Mouse (Mus musculus): Measurements from ENCODE around the gene Acap1. TPM values are rescaled to one million over a fixed set of nuclear protein-coding genes. Genes with fewer than 3 reads are reported as not detected.
A peak's percentile ranks its signal among the peaks of the same experiment; 100 is the strongest.

Acap1 gene
- 0.37 and 0.48 TPM in 2 replicates for polyA plus RNA-seq (2015; fragmentation: Nextera tagmentation; extraction: Ambion mirVana)

DNA sequence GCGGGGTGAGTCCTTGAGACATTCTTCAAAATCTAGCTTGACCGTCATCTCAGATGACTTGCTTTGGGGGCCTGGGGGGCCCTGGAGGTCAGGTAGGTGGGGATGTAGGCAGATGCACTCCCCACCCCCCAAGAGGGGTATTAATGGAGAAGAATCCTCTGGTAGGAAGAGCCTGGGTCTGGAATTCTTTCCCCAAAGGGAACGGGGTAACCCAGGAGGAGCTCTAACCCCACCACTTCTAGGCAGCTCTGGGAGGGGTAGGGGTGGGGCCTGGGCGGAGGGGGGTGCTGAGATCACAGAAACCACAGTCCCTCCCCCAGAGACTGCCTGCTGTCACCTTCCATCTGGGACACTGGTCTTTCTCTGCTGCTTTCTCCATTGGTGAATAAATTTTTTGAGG is at the start of gene Acap1:
Gene Acap1, minus strand, starts transcription at position 249 of the 400 bp plus-strand sequence.
- H3K4me1 ChIP-seq (replicated peaks), result peaks cover 21% of the 10 kb centered on the region
- H3K27ac ChIP-seq, result no peak within 1 kb of the TSS
- H3K9me3 ChIP-seq, result no peaks in the 10 kb centered on the region
- no peaks in the 10 kb centered on the region for H3K36me3 ChIP-seq
- WGBS, result 76% methylated on average over 4 of the region's 4 CpGs
- no peak within 1 kb of the TSS for H3K4me2 ChIP-seq (replicated peaks)
- H3K9ac ChIP-seq (replicated peaks), result no peak within 1 kb of the TSS
- no peak within 1 kb of the TSS for H3K4me3 ChIP-seq (replicated peaks)
- no peak for ATAC-seq
- no peaks in the 10 kb centered on the region for H3K27me3 ChIP-seq

DNA sequence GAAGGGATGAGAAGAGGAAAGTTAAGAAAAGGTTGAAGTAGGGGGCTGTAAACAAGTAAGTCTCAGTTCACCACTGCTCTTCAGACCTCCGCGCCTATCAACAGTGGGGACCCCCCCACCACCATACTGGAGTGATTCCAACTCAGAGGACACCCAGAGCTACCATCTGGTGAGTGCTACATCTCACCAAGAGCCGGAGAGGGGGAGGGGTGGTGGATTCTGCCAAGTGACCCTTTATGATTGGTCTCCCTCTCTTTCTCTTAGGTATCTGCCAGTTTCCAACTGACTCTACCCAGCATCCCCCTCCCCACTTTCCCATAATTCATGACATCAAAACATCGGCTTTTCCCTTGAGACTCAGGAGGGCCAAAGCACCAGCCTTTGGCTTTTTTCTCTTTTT is 45.6 kb upstream of the Acap1 start:
- 77% methylated on average over 4 of the region's 4 CpGs for WGBS
- Histone ChIP-seq H3K9me3 (no peaks in the 10 kb centered on the region), H3K4me1 (replicated peaks) (peaks cover 14% of the 10 kb centered on the region), H3K4me2 (replicated peaks) (no peak overlapping the region), H3K27me3 (peaks cover 35% of the 10 kb centered on the region), H3K9ac (replicated peaks) (no peak overlapping the region), H3K4me3 (replicated peaks) (no peak overlapping the region), H3K27ac (no peak overlapping the region), H3K36me3 (no peaks in the 10 kb centered on the region)
- ATAC-seq, result no peak

DNA sequence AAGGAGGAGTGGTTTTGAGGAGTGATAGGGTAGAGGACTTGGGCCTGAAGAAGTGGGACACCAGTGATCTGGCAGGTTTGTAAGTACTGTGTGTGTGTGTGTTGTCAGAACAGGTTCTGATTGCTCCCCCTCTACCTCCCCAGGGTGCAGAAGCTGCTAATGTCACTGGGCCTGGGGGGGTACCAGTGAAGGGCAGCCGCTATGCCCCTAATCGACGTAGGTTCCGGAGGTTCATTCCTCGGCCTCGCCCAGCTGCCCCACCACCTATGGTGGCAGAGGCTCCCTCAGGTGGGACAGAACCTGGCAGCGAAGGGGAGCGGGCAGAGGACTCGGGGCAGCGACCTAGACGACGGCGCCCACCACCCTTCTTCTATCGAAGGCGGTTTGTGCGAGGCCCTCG is 44.4 kb upstream of the Acap1 start:
- no peaks in the 10 kb centered on the region for H3K9me3 ChIP-seq
- no peak overlapping the region for H3K27ac ChIP-seq
- H3K4me2 ChIP-seq (replicated peaks), result no peak overlapping the region
- H3K4me3 ChIP-seq (replicated peaks), result no peak overlapping the region
- WGBS, result 94% methylated on average over 17 of the region's 17 CpGs
- H3K36me3 ChIP-seq, result no peaks in the 10 kb centered on the region
- no peak for ATAC-seq
- H3K4me1 ChIP-seq (replicated peaks), result peaks cover 21% of the 10 kb centered on the region
- no peak overlapping the region for H3K9ac ChIP-seq (replicated peaks)
- peaks cover 42% of the 10 kb centered on the region for H3K27me3 ChIP-seq

DNA sequence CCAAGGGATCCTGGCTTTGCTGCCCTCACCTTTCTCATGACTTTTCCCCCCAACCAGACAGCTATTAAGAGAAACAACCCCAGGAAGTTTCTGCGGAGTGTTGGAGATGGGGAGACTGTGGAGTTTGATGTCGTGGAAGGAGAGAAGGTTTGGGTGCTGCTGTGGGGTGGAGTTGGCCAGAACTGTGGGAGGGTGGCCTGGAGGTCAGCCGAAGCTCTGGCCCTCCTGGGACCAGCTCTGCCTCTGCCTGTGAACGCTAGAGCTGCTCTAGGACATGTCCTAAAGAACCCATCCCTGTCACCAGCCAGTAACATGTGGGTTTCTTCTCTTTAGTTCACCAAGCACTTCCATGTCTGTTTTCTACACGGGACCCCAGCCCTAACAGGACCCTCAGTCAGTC is 43.8 kb upstream of the Acap1 start:
- Histone ChIP-seq H3K27me3 (peaks cover 46% of the 10 kb centered on the region), H3K36me3 (no peaks in the 10 kb centered on the region), H3K4me1 (replicated peaks) (peaks cover 21% of the 10 kb centered on the region), H3K4me2 (replicated peaks) (no peak overlapping the region), H3K9ac (replicated peaks) (no peak overlapping the region), H3K4me3 (replicated peaks) (no peak overlapping the region), H3K27ac (no peak overlapping the region), H3K9me3 (no peaks in the 10 kb centered on the region)
- WGBS, result 66% methylated on average over 5 of the region's 5 CpGs
- ATAC-seq, result no peak

DNA sequence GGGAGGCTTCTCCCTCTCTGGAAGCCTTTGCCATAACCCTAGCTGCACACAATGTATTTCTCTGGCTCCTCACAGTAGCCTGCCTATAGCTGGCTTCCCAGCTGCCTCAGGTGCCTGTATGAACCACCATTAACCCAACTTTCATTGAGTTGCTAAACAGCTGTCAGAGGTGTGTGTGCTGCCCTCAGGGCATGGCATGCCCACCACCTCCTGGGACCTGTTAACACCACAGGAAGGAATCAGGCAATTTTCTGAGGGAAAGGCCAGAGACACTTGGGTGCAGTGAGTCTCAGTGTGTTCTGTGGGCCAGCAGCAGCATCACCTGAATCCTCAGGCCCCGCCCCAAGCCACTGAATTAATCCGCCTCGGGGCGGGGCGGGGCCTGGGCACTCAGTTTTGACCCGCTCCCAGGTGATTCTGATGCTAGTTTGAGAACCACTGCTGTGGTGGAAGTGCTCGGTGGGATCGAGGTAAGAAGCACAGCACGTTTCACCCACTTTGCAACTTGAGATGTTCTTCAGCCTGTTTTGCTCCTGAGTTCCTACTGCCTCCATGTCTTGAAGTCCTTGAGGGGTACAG is 43.2 kb upstream of the Acap1 start:
- no peak for ATAC-seq
- Histone ChIP-seq H3K4me3 (replicated peaks) (no peak overlapping the region), H3K27ac (no peak overlapping the region), H3K4me2 (replicated peaks) (no peak overlapping the region), H3K27me3 (peaks cover 46% of the 10 kb centered on the region), H3K4me1 (replicated peaks) (peaks cover 21% of the 10 kb centered on the region), H3K9ac (replicated peaks) (no peak overlapping the region), H3K9me3 (no peaks in the 10 kb centered on the region), H3K36me3 (no peaks in the 10 kb centered on the region)
- 20% methylated on average over 9 of the region's 9 CpGs for WGBS

DNA sequence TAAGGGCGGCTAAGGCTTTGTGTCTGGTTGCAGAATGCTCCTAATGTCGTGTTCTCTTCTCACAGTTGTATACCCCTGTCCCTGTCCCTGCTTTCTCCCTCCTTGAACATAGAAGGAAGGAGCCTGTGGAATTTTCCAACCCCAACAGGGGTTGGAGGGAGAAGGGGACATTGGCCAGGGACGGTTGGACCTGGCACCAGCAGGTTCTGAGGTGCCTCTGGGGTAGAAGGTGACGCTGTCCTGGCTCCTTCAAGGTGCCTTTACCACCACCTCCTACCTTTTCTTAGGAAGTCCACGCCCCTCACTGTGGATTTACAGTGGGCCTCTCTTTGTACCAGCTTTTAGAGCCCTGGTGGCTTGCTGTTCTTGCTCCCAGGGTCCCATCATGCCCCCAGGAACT is 42.5 kb upstream of the Acap1 start:
- WGBS, result 68% methylated on average over 5 of the region's 5 CpGs
- Histone ChIP-seq H3K4me2 (replicated peaks) (no peak overlapping the region), H3K4me3 (replicated peaks) (no peak overlapping the region), H3K9ac (replicated peaks) (peak overlapping the region; percentile 36; the same call in 1 of the 2 replicates), H3K9me3 (no peaks in the 10 kb centered on the region), H3K27me3 (peaks cover 46% of the 10 kb centered on the region), H3K36me3 (no peaks in the 10 kb centered on the region), H3K27ac (no peak overlapping the region), H3K4me1 (replicated peaks) (peaks cover 21% of the 10 kb centered on the region)
- no peak for ATAC-seq

DNA sequence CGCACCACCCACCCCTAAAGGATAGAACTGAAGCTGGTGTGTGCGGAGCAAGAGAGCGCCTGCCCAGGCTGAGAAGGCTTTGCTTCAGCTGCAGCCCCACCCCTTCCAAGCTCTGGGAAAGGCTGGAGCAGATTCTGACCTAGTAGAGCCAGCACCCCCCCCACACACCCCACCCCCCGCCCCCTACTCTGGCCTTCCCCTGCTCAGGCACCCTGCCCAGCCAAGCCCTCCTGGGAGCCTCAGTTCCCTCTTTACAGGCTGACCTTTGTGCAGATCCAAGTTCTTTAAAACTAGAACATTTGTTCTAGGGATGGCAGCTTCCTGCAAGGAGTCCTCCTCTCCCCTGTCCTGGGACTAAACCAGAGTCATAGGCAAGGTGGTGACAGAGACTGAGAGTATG is 42.0 kb upstream of the Acap1 start:
- Histone ChIP-seq H3K27ac (no peak overlapping the region), H3K4me2 (replicated peaks) (no peak overlapping the region), H3K4me3 (replicated peaks) (no peak overlapping the region), H3K9me3 (no peaks in the 10 kb centered on the region), H3K9ac (replicated peaks) (no peak overlapping the region), H3K4me1 (replicated peaks) (peaks cover 21% of the 10 kb centered on the region), H3K36me3 (no peaks in the 10 kb centered on the region), H3K27me3 (peaks cover 46% of the 10 kb centered on the region)
- ATAC-seq, result no peak
- WGBS, result 38% methylated on average over 4 of the region's 4 CpGs

DNA sequence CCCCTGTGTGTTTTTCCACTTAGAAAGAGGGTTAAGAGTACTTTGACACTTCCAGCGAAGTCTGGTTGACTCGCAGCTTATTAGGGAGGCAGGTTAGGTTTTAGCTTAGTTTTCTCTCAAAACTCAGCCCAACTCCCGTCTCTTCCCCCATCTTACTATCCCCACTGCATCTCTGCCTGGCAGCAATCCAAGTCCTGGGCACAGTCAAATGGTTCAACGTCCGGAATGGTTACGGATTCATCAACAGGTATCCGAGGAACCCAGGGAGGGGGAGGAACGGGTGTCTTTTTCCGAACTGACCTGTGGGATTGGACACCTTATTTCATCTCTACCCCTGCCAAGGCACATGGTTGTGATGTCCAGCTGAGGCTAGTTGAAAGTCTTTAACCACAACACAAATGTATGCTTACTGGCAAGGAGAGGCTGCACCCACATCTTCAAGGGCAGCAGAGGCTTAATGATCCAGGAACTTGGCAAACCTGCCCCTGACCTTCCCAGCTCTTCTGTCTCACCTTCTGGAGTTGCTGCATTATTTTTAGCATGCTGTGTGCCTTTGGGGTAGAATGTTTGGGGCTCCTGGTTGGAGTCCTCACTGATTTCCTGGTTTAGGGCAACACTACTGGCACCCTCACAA is 41.5 kb upstream of the Acap1 start:
- ATAC-seq, result no peak
- peak overlapping the region; percentile 99 for H3K4me2 ChIP-seq (replicated peaks)
- H3K9ac ChIP-seq (replicated peaks), result peak overlapping the region; percentile 75
- H3K36me3 ChIP-seq, result no peaks in the 10 kb centered on the region
- H3K27me3 ChIP-seq, result peaks cover 46% of the 10 kb centered on the region
- no peaks in the 10 kb centered on the region for H3K9me3 ChIP-seq
- H3K27ac ChIP-seq, result no peak overlapping the region
- 44% methylated on average over 9 of the region's 9 CpGs for WGBS
- peaks cover 21% of the 10 kb centered on the region for H3K4me1 ChIP-seq (replicated peaks)
- peak overlapping the region; percentile 61 for H3K4me3 ChIP-seq (replicated peaks)

DNA sequence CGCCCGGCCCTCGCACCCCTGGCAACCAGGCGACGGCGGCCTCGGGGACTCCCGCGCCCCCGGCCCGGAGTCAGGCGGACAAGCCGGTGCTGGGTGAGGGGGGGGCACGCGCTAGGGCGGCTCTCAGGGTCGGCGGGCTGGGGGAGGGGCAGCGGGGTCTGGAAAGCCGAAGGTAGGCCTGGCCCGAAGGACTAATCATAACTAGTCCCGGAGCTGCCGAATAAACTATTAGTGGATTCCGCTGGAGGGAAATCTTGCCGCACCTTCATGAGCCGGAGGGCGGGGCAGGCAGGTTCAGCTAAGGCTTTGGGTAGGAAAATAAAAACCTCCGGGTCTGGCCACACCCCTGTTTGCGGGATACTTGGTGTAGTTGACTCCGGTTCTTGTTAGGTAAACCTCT is 40.8 kb upstream of the Acap1 start:
- Histone ChIP-seq H3K9me3 (no peaks in the 10 kb centered on the region), H3K4me2 (replicated peaks) (peak overlapping the region; percentile 99), H3K27ac (no peak overlapping the region), H3K4me3 (replicated peaks) (peak overlapping the region; percentile 61), H3K36me3 (no peaks in the 10 kb centered on the region), H3K4me1 (replicated peaks) (peaks cover 21% of the 10 kb centered on the region), H3K27me3 (peaks cover 46% of the 10 kb centered on the region), H3K9ac (replicated peaks) (peak overlapping the region; percentile 75)
- peak; percentile 31 for ATAC-seq
- WGBS, result 2% methylated on average over 30 of the region's 30 CpGs

DNA sequence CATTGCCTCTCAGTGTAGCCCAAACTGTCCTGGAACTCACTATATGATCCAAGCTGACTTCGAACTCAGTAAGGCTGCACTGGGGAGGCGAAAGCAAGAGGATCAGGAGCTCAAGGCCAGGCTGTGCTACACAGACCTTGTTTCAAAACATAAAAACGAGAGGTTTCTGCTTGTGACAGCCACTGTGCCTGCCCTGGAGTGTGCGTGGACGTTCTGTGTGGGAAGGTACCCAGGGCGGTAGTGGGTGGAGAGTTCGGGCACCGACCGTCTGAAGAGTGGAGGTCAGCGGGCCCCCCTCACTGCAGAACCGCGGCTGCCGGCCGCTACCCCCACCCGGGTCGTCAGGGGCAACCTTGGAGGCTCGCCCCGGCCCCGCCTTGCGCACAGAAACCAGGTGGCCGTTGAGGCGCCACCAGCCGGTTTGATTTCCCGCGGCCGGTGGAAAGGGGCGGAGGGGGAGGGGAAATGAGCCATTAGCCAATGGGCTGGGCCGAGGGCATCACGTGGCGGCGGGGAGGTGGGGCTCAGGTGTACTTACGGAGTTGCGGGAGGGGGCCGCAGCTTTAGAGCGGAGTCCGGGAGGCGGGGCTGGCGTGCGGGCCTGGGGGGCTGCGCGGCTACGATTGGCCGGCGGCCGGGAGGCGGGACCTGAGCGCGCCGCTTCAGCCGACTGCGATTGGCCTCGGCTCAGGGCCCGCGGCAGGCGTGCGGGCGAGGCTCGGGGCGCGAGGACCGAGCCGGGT is 40.0 kb upstream of the Acap1 start, which contains the start of gene Ybx2:
Gene Ybx2, plus strand, starts transcription at position 660 of the 743 bp plus-strand sequence.
- peak; percentile 92 for ATAC-seq
- Histone ChIP-seq H3K9me3 (no peaks in the 10 kb centered on the region), H3K27ac (0 out of 2 replicates have a peak within 1 kb of the TSS, but pooled peaks have one; percentile 35), H3K4me3 (replicated peaks) (peak within 1 kb of the TSS; percentile 61), H3K4me1 (replicated peaks) (peaks cover 21% of the 10 kb centered on the region), H3K9ac (replicated peaks) (peak within 1 kb of the TSS; percentile 75), H3K36me3 (no peaks in the 10 kb centered on the region), H3K27me3 (peaks cover 46% of the 10 kb centered on the region), H3K4me2 (replicated peaks) (peak within 1 kb of the TSS; percentile 99)
- WGBS, result 2% methylated on average over 50 of the region's 62 CpGs

DNA sequence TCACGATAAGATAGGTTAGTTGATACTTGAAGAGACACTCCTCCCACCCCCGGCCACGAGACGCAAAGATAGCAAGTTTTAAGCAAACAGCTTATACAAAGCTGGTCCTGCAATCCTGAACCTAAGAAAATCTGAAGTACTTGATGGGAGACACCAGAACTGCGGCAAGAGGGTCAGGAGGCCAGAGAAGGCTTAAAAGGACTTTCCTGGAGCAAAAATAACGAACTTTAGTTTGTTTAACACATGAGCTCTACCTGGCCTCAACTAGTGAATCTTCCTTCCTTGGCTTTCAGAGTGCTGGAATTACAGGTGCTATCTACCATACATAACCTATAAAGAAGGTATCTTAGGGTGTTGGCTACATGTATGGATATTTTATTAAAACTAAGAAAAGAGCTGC is 39.3 kb upstream of the Acap1 start:
- 14% methylated on average over 6 of the region's 6 CpGs for WGBS
- Histone ChIP-seq H3K9ac (replicated peaks) (no peak overlapping the region), H3K4me1 (replicated peaks) (peaks cover 21% of the 10 kb centered on the region), H3K36me3 (no peaks in the 10 kb centered on the region), H3K27ac (no peak overlapping the region), H3K4me2 (replicated peaks) (peak overlapping the region; percentile 99), H3K4me3 (replicated peaks) (peak overlapping the region; percentile 7; the same call in 1 of the 2 replicates), H3K27me3 (peaks cover 46% of the 10 kb centered on the region), H3K9me3 (no peaks in the 10 kb centered on the region)
- ATAC-seq, result no peak

DNA sequence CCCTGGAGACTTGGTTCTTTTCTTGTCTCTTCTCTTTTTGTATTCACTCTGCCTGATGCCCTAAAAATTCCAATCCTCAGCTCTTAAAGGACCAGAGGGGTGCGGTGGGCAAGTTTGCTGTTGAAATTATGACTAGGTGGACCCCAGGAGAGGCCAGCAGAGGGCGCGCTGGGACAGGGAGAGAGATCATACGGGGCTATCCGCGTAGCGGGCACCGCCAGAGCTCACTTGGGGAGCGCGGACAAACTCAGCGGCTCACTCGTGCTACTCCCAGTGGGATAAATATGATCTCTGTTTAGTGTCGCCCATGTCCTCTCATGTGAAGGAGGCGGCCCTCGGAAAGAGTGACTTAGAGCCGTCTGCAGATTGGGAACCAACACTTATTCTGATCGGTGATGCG is 38.8 kb upstream of the Acap1 start:
- WGBS, result 1% methylated on average over 18 of the region's 18 CpGs
- Histone ChIP-seq H3K4me3 (replicated peaks) (peak overlapping the region; percentile 7; the same call in 1 of the 2 replicates), H3K9ac (replicated peaks) (no peak overlapping the region), H3K9me3 (no peaks in the 10 kb centered on the region), H3K4me1 (replicated peaks) (peaks cover 21% of the 10 kb centered on the region), H3K4me2 (replicated peaks) (peak overlapping the region; percentile 99), H3K27me3 (peaks cover 43% of the 10 kb centered on the region), H3K27ac (no peak overlapping the region), H3K36me3 (no peaks in the 10 kb centered on the region)
- ATAC-seq, result peak; percentile 59; the same call in 1 of the 2 replicates

Measured in midbrain, embryonic 13.5 days (tissue).